Mouse (Mus musculus): ENCODE measurements around the gene Gm9837. TPM values are rescaled to one million over a fixed set of nuclear protein-coding genes. Genes with fewer than 3 reads are reported as not detected.

Gene Gm9837
- polyA plus RNA-seq, 1 experiment from 2014 or later: not detected

DNA sequence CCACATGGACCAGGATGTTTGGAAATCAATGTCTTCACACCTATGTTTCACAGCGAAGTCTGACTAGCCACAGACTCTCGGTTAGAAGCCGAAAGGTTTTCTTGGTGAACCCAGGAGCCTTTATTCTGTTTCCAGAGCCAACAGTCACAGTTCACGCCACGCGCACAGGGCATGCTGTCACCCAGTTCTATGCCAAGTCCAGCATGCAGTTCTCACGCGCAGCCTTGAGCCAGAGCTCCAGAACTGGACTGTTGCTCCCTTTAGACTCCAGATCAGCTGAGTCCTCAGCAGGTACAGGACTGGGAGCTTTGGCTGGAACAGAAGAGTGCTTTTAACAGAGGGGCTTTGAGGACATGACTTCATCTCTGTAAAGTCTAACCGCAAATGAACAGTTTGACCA lies 17.9 kb downstream of the Gm9837 start:
- no peaks in the 10 kb centered on the region for H3K36me3 ChIP-seq (ENCODE audit: insufficient read depth, low read length)
- H3K4me2 ChIP-seq (replicated peaks; ENCODE audit: low read depth, low read length): no peak overlapping the region
- H3K27me3 ChIP-seq (replicated peaks; ENCODE audit: insufficient read depth, low read length): no peaks in the 10 kb centered on the region
- H3K4me1 ChIP-seq (ENCODE audit: insufficient read depth, low read depth, low read length): 0 out of 2 replicates have a peak, but pooled peaks cover 2% of the 10 kb centered on the region
- H3K9ac ChIP-seq (replicated peaks; ENCODE audit: low read depth): no peak overlapping the region
- no peak overlapping the region for H3K4me3 ChIP-seq (ENCODE audit: low read depth, low read length)
- TF ChIP-seq EP300 (IDR thresholded peaks at IDR 0.05) (no peak), CTCF (IDR thresholded peaks at IDR 0.05) (no peak)
- no peak for DNase-seq (ENCODE audit: low spot score)
- H3K9me3 ChIP-seq (ENCODE audit: low read length): no peaks in the 10 kb centered on the region
- WGBS: 94% methylated on average over 9 of the region's 9 CpGs
- H3K27ac ChIP-seq (ENCODE audit: low read length): no peak overlapping the region
- no peak for ATAC-seq

DNA sequence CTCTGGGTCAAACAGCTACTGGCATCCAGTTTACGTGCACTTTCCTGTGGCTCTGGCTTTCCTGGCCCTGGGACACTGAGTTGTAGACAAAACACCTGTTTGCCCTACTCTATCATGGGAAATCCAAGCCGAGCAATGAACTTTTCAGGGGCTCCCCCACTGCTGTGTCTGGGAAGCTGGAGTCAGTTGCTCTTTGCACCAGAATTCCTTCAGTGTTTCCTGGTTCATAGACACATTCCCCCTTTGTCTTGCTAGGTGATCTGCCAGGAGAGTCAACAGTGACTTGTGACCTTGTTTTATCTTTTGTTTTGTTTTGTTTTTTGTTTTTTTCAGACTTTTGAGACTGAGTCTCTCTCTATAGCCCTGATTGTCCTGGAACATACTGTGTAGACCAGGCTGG lies 18.9 kb downstream of the Gm9837 start:
- 0 out of 2 replicates have a peak, but pooled peaks cover 2% of the 10 kb centered on the region for H3K4me1 ChIP-seq (ENCODE audit: insufficient read depth, low read depth, low read length)
- H3K4me2 ChIP-seq (replicated peaks; ENCODE audit: low read depth, low read length): no peak overlapping the region
- H3K9ac ChIP-seq (replicated peaks; ENCODE audit: low read depth): no peak overlapping the region
- no peak for TF ChIP-seq EP300 (IDR thresholded peaks at IDR 0.05)
- no peak for TF ChIP-seq CTCF (IDR thresholded peaks at IDR 0.05)
- no peaks in the 10 kb centered on the region for H3K27me3 ChIP-seq (replicated peaks; ENCODE audit: insufficient read depth, low read length)
- H3K4me3 ChIP-seq (ENCODE audit: low read depth, low read length): no peak overlapping the region
- WGBS: 46% methylated on average over 2 of the region's 2 CpGs
- ATAC-seq (no peak), DNase-seq (ENCODE audit: low spot score) (no peak)
- no peak overlapping the region for H3K27ac ChIP-seq (ENCODE audit: low read length)
- H3K9me3 ChIP-seq (ENCODE audit: low read length): no peaks in the 10 kb centered on the region
- no peaks in the 10 kb centered on the region for H3K36me3 ChIP-seq (ENCODE audit: insufficient read depth, low read length)

DNA sequence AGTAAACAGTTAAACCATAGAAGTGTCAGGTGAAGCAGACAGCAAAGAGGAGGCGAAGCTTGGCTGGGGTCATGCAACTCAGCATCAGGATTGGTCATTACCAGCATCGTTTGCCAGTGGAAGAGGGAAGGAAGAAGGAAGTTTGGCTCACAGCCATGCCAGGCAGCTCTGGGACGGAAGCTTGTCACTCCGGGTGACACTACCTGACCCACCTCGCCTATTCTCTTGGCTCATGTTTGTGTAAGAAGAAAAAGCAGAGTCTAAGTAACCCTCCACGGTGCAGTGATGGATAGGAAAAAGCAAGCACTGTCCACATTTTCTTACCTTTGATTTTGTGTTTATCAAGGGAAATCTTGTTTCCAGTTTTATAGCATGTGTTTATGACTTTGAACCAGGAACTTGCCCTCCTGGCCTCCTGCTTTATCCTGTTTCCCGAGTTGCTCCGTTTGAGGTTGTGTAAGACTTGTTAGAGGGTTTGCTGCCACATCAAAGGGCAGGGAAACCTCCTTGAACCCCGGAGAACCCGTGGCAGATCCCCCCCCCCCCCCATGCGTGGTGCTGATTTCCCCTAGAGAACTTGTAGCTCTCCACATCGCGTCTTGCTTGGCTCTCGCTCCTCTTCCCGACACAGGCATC lies 20.1 kb downstream of the Gm9837 start:
- ATAC-seq (no peak), DNase-seq (ENCODE audit: low spot score) (no peak)
- Histone ChIP-seq H3K27ac (ENCODE audit: low read length) (no peak overlapping the region), H3K9me3 (ENCODE audit: low read length) (no peaks in the 10 kb centered on the region), H3K9ac (replicated peaks; ENCODE audit: low read depth) (no peak overlapping the region), H3K4me1 (ENCODE audit: insufficient read depth, low read depth, low read length) (0 out of 2 replicates have a peak, but pooled peaks cover 2% of the 10 kb centered on the region), H3K36me3 (ENCODE audit: insufficient read depth, low read length) (no peaks in the 10 kb centered on the region), H3K4me3 (ENCODE audit: low read depth, low read length) (no peak overlapping the region), H3K27me3 (replicated peaks; ENCODE audit: insufficient read depth, low read length) (no peaks in the 10 kb centered on the region), H3K4me2 (replicated peaks; ENCODE audit: low read depth, low read length) (no peak overlapping the region)
- no peak for TF ChIP-seq CTCF (IDR thresholded peaks at IDR 0.05)
- 14% methylated on average over 15 of the region's 15 CpGs for WGBS

- H3K27me3 ChIP-seq (replicated peaks; ENCODE audit: insufficient read depth, low read length): no peaks in the 10 kb centered on the region
- 93% methylated on average over 1 of the region's 1 CpGs for WGBS
- no peaks in the 10 kb centered on the region for H3K36me3 ChIP-seq (ENCODE audit: insufficient read depth, low read length)
- H3K4me3 ChIP-seq (ENCODE audit: low read depth, low read length): no peak overlapping the region
- DNase-seq (ENCODE audit: low spot score): no peak
- no peaks in the 10 kb centered on the region for H3K9me3 ChIP-seq (ENCODE audit: low read length)
- no peak for TF ChIP-seq CTCF (IDR thresholded peaks at IDR 0.05)
- TF ChIP-seq EP300 (IDR thresholded peaks at IDR 0.05): no peak
- H3K4me2 ChIP-seq (replicated peaks; ENCODE audit: low read depth, low read length): no peak overlapping the region
- H3K4me1 ChIP-seq (ENCODE audit: insufficient read depth, low read depth, low read length): 0 out of 2 replicates have a peak, but pooled peaks cover 2% of the 10 kb centered on the region
- ATAC-seq: no peak
- no peak overlapping the region for H3K27ac ChIP-seq (ENCODE audit: low read length)
- H3K9ac ChIP-seq (replicated peaks; ENCODE audit: low read depth): no peak overlapping the region
These were observed 21.8 kb downstream of the Gm9837 start for GRCm38 (mm10) chr11:53448529-53448928.

GRCm38 (mm10) chr11:53447996-53448395 lies 22.3 kb downstream of the Gm9837 start:
- DNase-seq (ENCODE audit: low spot score): no peak
- no peak for ATAC-seq
- no peak overlapping the region for H3K9ac ChIP-seq (replicated peaks; ENCODE audit: low read depth)
- no peak overlapping the region for H3K4me2 ChIP-seq (replicated peaks; ENCODE audit: low read depth, low read length)
- H3K9me3 ChIP-seq (ENCODE audit: low read length): no peaks in the 10 kb centered on the region
- 93% methylated on average over 8 of the region's 8 CpGs for WGBS
- TF ChIP-seq CTCF (IDR thresholded peaks at IDR 0.05): no peak
- TF ChIP-seq EP300 (IDR thresholded peaks at IDR 0.05): no peak
- H3K4me3 ChIP-seq (ENCODE audit: low read depth, low read length): no peak overlapping the region
- 0 out of 2 replicates have a peak, but pooled peaks cover 2% of the 10 kb centered on the region for H3K4me1 ChIP-seq (ENCODE audit: insufficient read depth, low read depth, low read length)
- no peaks in the 10 kb centered on the region for H3K36me3 ChIP-seq (ENCODE audit: insufficient read depth, low read length)
- H3K27ac ChIP-seq (ENCODE audit: low read length): no peak overlapping the region
- no peaks in the 10 kb centered on the region for H3K27me3 ChIP-seq (replicated peaks; ENCODE audit: insufficient read depth, low read length)

- no peaks in the 10 kb centered on the region for H3K36me3 ChIP-seq (ENCODE audit: insufficient read depth, low read length)
- TF ChIP-seq EP300 (IDR thresholded peaks at IDR 0.05): no peak
- no peak for TF ChIP-seq CTCF (IDR thresholded peaks at IDR 0.05)
- DNase-seq (ENCODE audit: low spot score) (no peak), ATAC-seq (no peak)
- no peaks in the 10 kb centered on the region for H3K9me3 ChIP-seq (ENCODE audit: low read length)
- no peaks in the 10 kb centered on the region for H3K27me3 ChIP-seq (replicated peaks; ENCODE audit: insufficient read depth, low read length)
- 0 out of 2 replicates have a peak, but pooled peaks cover 2% of the 10 kb centered on the region for H3K4me1 ChIP-seq (ENCODE audit: insufficient read depth, low read depth, low read length)
- no peak overlapping the region for H3K27ac ChIP-seq (ENCODE audit: low read length)
- H3K9ac ChIP-seq (replicated peaks; ENCODE audit: low read depth): no peak overlapping the region
- H3K4me2 ChIP-seq (replicated peaks; ENCODE audit: low read depth, low read length): no peak overlapping the region
- H3K4me3 ChIP-seq (ENCODE audit: low read depth, low read length): no peak overlapping the region
- WGBS: 57% methylated on average over 13 of the region's 13 CpGs
These were observed 24.1 kb downstream of the Gm9837 start for GRCm38 (mm10) chr11:53446183-53446582.
